Comparison of ENCODE assay signal across 17 mouse cellular contexts in genomic region chr4:140714586-140714985, GRCm38 (mm10). TPM values are rescaled to one million over a fixed set of nuclear protein-coding genes. Genes with fewer than 3 reads are reported as not detected.
DNase-seq lines count a peak whose midpoint lies in the region; ATAC-seq and TF ChIP-seq lines count a peak whose summit lies in the region.
"Had no signal": no experiment of that assay in that cellular context is flagged by ENCODE, and none has a peak within 500 bp of the region (broad histone marks: within the 10 kb centered on the region; RNA-seq: fewer than 3 reads in every experiment).

No protein-coding gene starts in this region.

- intact Hi-C loops in heart, postnatal 36 days (cut with DNase I), result loop anchor here (1.0 kb wide), 1 partner anchor 35 kb away; no protein-coding TSS in a partner anchor

- TF ChIP-seq CTCF in liver, adult 2 months (IDR thresholded peaks at IDR 0.05; ENCODE audit: low read depth, low read length), result no peak
- TF ChIP-seq CTCF in forebrain, postnatal 0 days (IDR thresholded peaks at IDR 0.05; ENCODE audit: low read depth), result no peak
- TF ChIP-seq CTCF in liver, embryonic 14.5 days (IDR thresholded peaks at IDR 0.05; ENCODE audit: low read depth), result no peak

- H3K79me2 ChIP-seq in liver, adult 2 months (ENCODE audit: control insufficient read depth, insufficient read depth, low read length), result no peaks in the 10 kb centered on the region

- 86% methylated on average over 5 of the region's 5 CpGs for WGBS in heart, embryonic 11.5 days (ENCODE audit: insufficient replicate concordance)
- 42% methylated on average over 5 of the region's 5 CpGs for WGBS in liver, adult 2 months
- 80% methylated on average over 5 of the region's 5 CpGs for WGBS in liver, embryonic 12.5 days (ENCODE audit: insufficient replicate concordance)
- WGBS in forebrain, postnatal 0 days, result 71% methylated on average over 5 of the region's 5 CpGs
- 79% methylated on average over 5 of the region's 5 CpGs for WGBS in liver, embryonic 14.5 days (ENCODE audit: insufficient replicate concordance)

- DNase-seq in heart, postnatal 36 days, result no peak
- DNase-seq in liver, adult 2 months (ENCODE audit: extremely low read depth, low read depth, low spot score), result peak; percentile 68
- DNase-seq in forebrain, postnatal 0 days, result no peak
- DNase-seq in liver, embryonic 14.5 days (ENCODE audit: low read depth in 3 of 3, low spot score in 3 of 3), result no peak
- DNase-seq in testis, postnatal 10 days (ENCODE audit: low spot score), result no peak
- DNase-seq in Muller cell, postnatal 12 days (ENCODE audit: inconsistent ontology term), result no peak

- H3K36me3 ChIP-seq in heart, embryonic 11.5 days (ENCODE audit: control insufficient read depth, insufficient read depth, low read length), result peaks cover 55% of the 10 kb centered on the region
- peaks cover 8% of the 10 kb centered on the region; the same call in 1 of the 2 replicates for H3K36me3 ChIP-seq in liver, adult 2 months (ENCODE audit: control insufficient read depth, insufficient read depth, low read length)
- peaks cover 100% of the 10 kb centered on the region for H3K36me3 ChIP-seq in liver, embryonic 12.5 days
- H3K36me3 ChIP-seq in forebrain, postnatal 0 days (ENCODE audit: insufficient read depth), result peaks cover 78% of the 10 kb centered on the region
- peaks cover 96% of the 10 kb centered on the region for H3K36me3 ChIP-seq in liver, embryonic 14.5 days (replicated peaks; ENCODE audit: control insufficient read depth, insufficient read depth, low read depth)

- TF ChIP-seq EP300 in liver, embryonic 14.5 days (IDR thresholded peaks at IDR 0.05; ENCODE audit: low read depth), result no peak

- ATAC-seq in heart, embryonic 11.5 days (replicated peaks; ENCODE audit: insufficient number of reproducible peaks, low FRiP score, low TSS enrichment), result no peak
- ATAC-seq in liver, embryonic 12.5 days, result no peak
- no peak for ATAC-seq in forebrain, postnatal 0 days
- ATAC-seq in liver, embryonic 14.5 days (ENCODE audit: insufficient read depth), result 0 out of 2 replicates have a peak, but pooled peaks have one; percentile 14

- H3K9ac ChIP-seq in heart, embryonic 11.5 days (ENCODE audit: low read depth, low read length), result no peak overlapping the region
- no peak overlapping the region for H3K9ac ChIP-seq in liver, adult 2 months (ENCODE audit: low read depth, low read length)
- H3K9ac ChIP-seq in liver, embryonic 12.5 days, result no peak overlapping the region
- 0 out of 2 replicates have a peak overlapping the region, but pooled peaks have one; percentile 18 for H3K9ac ChIP-seq in forebrain, postnatal 0 days
- H3K9ac ChIP-seq in liver, embryonic 14.5 days (replicated peaks), result no peak overlapping the region

- 0 out of 2 replicates have a peak overlapping the region, but pooled peaks have one; percentile 1 for H3K27ac ChIP-seq in heart, embryonic 11.5 days (ENCODE audit: low read depth, low read length)
- peak overlapping the region; percentile 26 for H3K27ac ChIP-seq in liver, adult 2 months (replicated peaks; ENCODE audit: insufficient read depth, low read depth, low read length)
- H3K27ac ChIP-seq in liver, embryonic 12.5 days, result no peak overlapping the region
- H3K27ac ChIP-seq in forebrain, postnatal 0 days (ENCODE audit: low read depth, low read length), result peak overlapping the region; percentile 81
- H3K27ac ChIP-seq in liver, embryonic 14.5 days, result no peak overlapping the region

- peaks cover 8% of the 10 kb centered on the region for H3K4me1 ChIP-seq in heart, embryonic 11.5 days (ENCODE audit: control insufficient read depth, insufficient read depth, low read length)
- H3K4me1 ChIP-seq in liver, adult 2 months (ENCODE audit: control insufficient read depth, insufficient read depth, low read length), result peaks cover 4% of the 10 kb centered on the region
- peaks cover 29% of the 10 kb centered on the region for H3K4me1 ChIP-seq in liver, embryonic 12.5 days
- H3K4me1 ChIP-seq in forebrain, postnatal 0 days (ENCODE audit: insufficient read depth), result peaks cover 6% of the 10 kb centered on the region; the same call in 1 of the 2 replicates
- 0 out of 4 replicates have a peak, but pooled peaks cover 0 to 3% of the 10 kb centered on the region in 2 experiments for H3K4me1 ChIP-seq in liver, embryonic 14.5 days (replicated peaks; ENCODE audit: control insufficient read depth in 2 of 2, insufficient read depth in 2 of 2, low read length in 1 of 2)

- H3K4me3 ChIP-seq in heart, embryonic 11.5 days (ENCODE audit: low read depth, low read length), result no peak overlapping the region
- no peak overlapping the region for H3K4me3 ChIP-seq in liver, adult 2 months (ENCODE audit: insufficient read depth, low read depth, low read length)
- H3K4me3 ChIP-seq in liver, embryonic 12.5 days, result no peak overlapping the region
- no peak overlapping the region for H3K4me3 ChIP-seq in forebrain, postnatal 0 days (ENCODE audit: low read depth, low read length)
- no peak overlapping the region for H3K4me3 ChIP-seq in liver, embryonic 14.5 days (ENCODE audit: insufficient read depth in 1 of 2, low read depth in 2 of 2, low read length in 2 of 2)

- H3K27me3 ChIP-seq in heart, embryonic 11.5 days (ENCODE audit: control insufficient read depth, insufficient read depth, low read length), result no peaks in the 10 kb centered on the region
- H3K27me3 ChIP-seq in liver, adult 2 months (ENCODE audit: control insufficient read depth, insufficient read depth, low read length), result no peaks in the 10 kb centered on the region
- no peaks in the 10 kb centered on the region for H3K27me3 ChIP-seq in liver, embryonic 12.5 days (replicated peaks)
- H3K27me3 ChIP-seq in forebrain, postnatal 0 days (ENCODE audit: insufficient read depth, low read length), result no peaks in the 10 kb centered on the region
- H3K27me3 ChIP-seq in liver, embryonic 14.5 days (ENCODE audit: control insufficient read depth, insufficient read depth, low read length), result no peaks in the 10 kb centered on the region

- H3K4me2 ChIP-seq in heart, embryonic 11.5 days, result no peak overlapping the region
- H3K4me2 ChIP-seq in liver, embryonic 12.5 days, result no peak overlapping the region
- H3K4me2 ChIP-seq in forebrain, postnatal 0 days (ENCODE audit: low read depth), result peak overlapping the region; percentile 21; the same call in 1 of the 2 replicates
- H3K4me2 ChIP-seq in liver, embryonic 14.5 days (ENCODE audit: low read depth), result no peak overlapping the region

- H3K9me3 ChIP-seq in heart, embryonic 11.5 days (replicated peaks; ENCODE audit: control insufficient read depth, low read length), result no peaks in the 10 kb centered on the region
- H3K9me3 ChIP-seq in liver, embryonic 12.5 days (replicated peaks), result no peaks in the 10 kb centered on the region
- no peaks in the 10 kb centered on the region for H3K9me3 ChIP-seq in forebrain, postnatal 0 days (ENCODE audit: low read length)
- no peaks in the 10 kb centered on the region for H3K9me3 ChIP-seq in liver, embryonic 14.5 days (ENCODE audit: control insufficient read depth, low read length)

- no peak for TF ChIP-seq POLR2A in liver, adult 2 months (IDR thresholded peaks at IDR 0.05; ENCODE audit: extremely low read depth, insufficient read depth, low read length)

RNA-seq across cellular contexts. Expression of gene Rcc2, which starts 14.2 kb away (rescaled TPM):
- 23.3 and 24.6 TPM in 2 replicates for polyA plus RNA-seq in heart, embryonic 11.5 days (2014; fragmentation: Nextera tagmentation; extraction: Ambion mirVana)
- 10 to 100 TPM; 14.0 to 14.8 TPM for total RNA-seq in heart, postnatal 36 days (2021)
- total RNA-seq in liver, adult 2 months (2014; rRNA removed), result 5.3 and 7.2 TPM in 2 replicates
- polyA plus RNA-seq in liver, adult 2 months (2012; rRNA removed), result 14.3 and 16.3 TPM in 2 replicates
- 100 and 102 TPM in 2 replicates for polyA plus RNA-seq in liver, embryonic 12.5 days (2016; fragmentation: Nextera tagmentation; extraction: Ambion mirVana)
- total RNA-seq in forebrain, postnatal 0 days (2014; rRNA removed), result 55.2 and 62.3 TPM in 2 replicates
- 20.3 and 20.8 TPM in 2 replicates for polyA plus RNA-seq in forebrain, postnatal 0 days (2015; fragmentation: Nextera tagmentation; extraction: Ambion mirVana)
- polyA plus RNA-seq in liver, embryonic 14.5 days (2012; rRNA removed), result 44.0 and 50.3 TPM in 2 replicates
- polyA plus RNA-seq in liver, embryonic 14.5 days (2014; fragmentation: Nextera tagmentation; extraction: Ambion mirVana), result 16.5 and 27.6 TPM in 2 replicates

RNA-seq across cellular contexts. Expression of gene Padi6, which starts 27.9 kb away (rescaled TPM):
- polyA plus RNA-seq in heart, embryonic 11.5 days (2014; fragmentation: Nextera tagmentation; extraction: Ambion mirVana), result not detected in 2 replicates
- total RNA-seq in heart, postnatal 36 days (2021), result not detected
- not detected in 2 replicates for total RNA-seq in liver, adult 2 months (2014; rRNA removed)
- not detected in 2 replicates for polyA plus RNA-seq in liver, adult 2 months (2012; rRNA removed)
- not detected in 2 replicates for polyA plus RNA-seq in liver, embryonic 12.5 days (2016; fragmentation: Nextera tagmentation; extraction: Ambion mirVana)
- 0.08 TPM in 1 of 2 replicates, not detected in the other for total RNA-seq in forebrain, postnatal 0 days (2014; rRNA removed)
- polyA plus RNA-seq in forebrain, postnatal 0 days (2015; fragmentation: Nextera tagmentation; extraction: Ambion mirVana), result 0.11 and 0.18 TPM in 2 replicates
- polyA plus RNA-seq in liver, embryonic 14.5 days (2012; rRNA removed), result not detected in 2 replicates
- polyA plus RNA-seq in liver, embryonic 14.5 days (2014; fragmentation: Nextera tagmentation; extraction: Ambion mirVana), result not detected in 2 replicates
- total RNA-seq: adrenal gland, postnatal 36 days; common myeloid progenitor, adult 5-6 weeks; heart, postnatal 25 days; MEL; monocyte, adult 5-6 weeks had no signal
- polyA plus RNA-seq: kidney, embryonic 16.5 days; stomach, embryonic 14.5 days had no signal

RNA-seq across cellular contexts. Expression of gene Arhgef10l, which starts 48.8 kb away (rescaled TPM):
- polyA plus RNA-seq in heart, embryonic 11.5 days (2014; fragmentation: Nextera tagmentation; extraction: Ambion mirVana), result 9.7 and 12.9 TPM in 2 replicates
- total RNA-seq in heart, postnatal 36 days (2021), result 10 to 100 TPM; 62.5 to 65.0 TPM
- total RNA-seq in liver, adult 2 months (2014; rRNA removed), result 17.7 and 25.5 TPM in 2 replicates
- 54.4 and 69.9 TPM in 2 replicates for polyA plus RNA-seq in liver, adult 2 months (2012; rRNA removed)
- polyA plus RNA-seq in liver, embryonic 12.5 days (2016; fragmentation: Nextera tagmentation; extraction: Ambion mirVana), result 3.5 and 3.7 TPM in 2 replicates
- 52.5 and 59.0 TPM in 2 replicates for total RNA-seq in forebrain, postnatal 0 days (2014; rRNA removed)
- 13.8 and 16.5 TPM in 2 replicates for polyA plus RNA-seq in forebrain, postnatal 0 days (2015; fragmentation: Nextera tagmentation; extraction: Ambion mirVana)
- 2.4 and 2.8 TPM in 2 replicates for polyA plus RNA-seq in liver, embryonic 14.5 days (2012; rRNA removed)
- polyA plus RNA-seq in liver, embryonic 14.5 days (2014; fragmentation: Nextera tagmentation; extraction: Ambion mirVana), result 2.1 and 2.5 TPM in 2 replicates

RNA-seq across cellular contexts. Expression of gene Padi4, which starts 59.5 kb away (rescaled TPM):
- polyA plus RNA-seq in heart, embryonic 11.5 days (2014; fragmentation: Nextera tagmentation; extraction: Ambion mirVana), result 1.9 and 2.4 TPM in 2 replicates
- total RNA-seq in heart, postnatal 36 days (2021), result under 1 TPM; 0.60 to 0.86 TPM
- 0.09 TPM in 1 of 2 replicates, not detected in the other for total RNA-seq in liver, adult 2 months (2014; rRNA removed)
- 0.12 and 0.20 TPM in 2 replicates for polyA plus RNA-seq in liver, adult 2 months (2012; rRNA removed)
- 0.63 and 0.91 TPM in 2 replicates for polyA plus RNA-seq in liver, embryonic 12.5 days (2016; fragmentation: Nextera tagmentation; extraction: Ambion mirVana)
- not detected in 2 replicates for total RNA-seq in forebrain, postnatal 0 days (2014; rRNA removed)
- polyA plus RNA-seq in forebrain, postnatal 0 days (2015; fragmentation: Nextera tagmentation; extraction: Ambion mirVana), result 0.06 TPM in 2 replicates
- polyA plus RNA-seq in liver, embryonic 14.5 days (2012; rRNA removed), result 0.37 and 0.58 TPM in 2 replicates
- 0.34 and 0.52 TPM in 2 replicates for polyA plus RNA-seq in liver, embryonic 14.5 days (2014; fragmentation: Nextera tagmentation; extraction: Ambion mirVana)
- total RNA-seq: layer of hippocampus, postnatal 10 days; left cerebral cortex, postnatal 4 days; MEL had no signal

Comparison
In these comparisons a context has a peak if more than half of its experiments do, and no peak if none do; other contexts are left out.
1. H3K27ac ChIP-seq: peak in heart, embryonic 11.5 days (single experiment), liver, adult 2 months (single experiment) and forebrain, postnatal 0 days (single experiment); none in liver, embryonic 12.5 days (single experiment) and liver, embryonic 14.5 days (single experiment).